Mouse (Mus musculus) spleen, adult 2 months (tissue): Measurements from ENCODE around the gene Nfia. TPM values are rescaled to one million over a fixed set of nuclear protein-coding genes. Genes with fewer than 3 reads are reported as not detected.

Source experiments
- DNase-seq, 2 experiments: peaks; one replicate each; pipeline versions ENCODE4 v3.0.0 to v3.0.0-alpha.2; 2012 to 2021; ENCODE audit warnings: low spot score in 2 of 2, low read depth in 1 of 2
- H3K27ac ChIP-seq: fragments of 200-500 bp; 2 replicates; pipeline ENCODE4 v1.5.1; 2012; ENCODE audit warnings: low read length, inconsistent platforms; ENCODE audit not compliant: insufficient read depth
- H3K27me3 ChIP-seq: fragments of 200-500 bp; 2 replicates; pipeline ENCODE4 v1.6.1; 2012; ENCODE audit warnings: mild to moderate bottlenecking, moderate library complexity, low read length, inconsistent platforms; ENCODE audit not compliant: control insufficient read depth, insufficient read depth
- H3K36me3 ChIP-seq: fragments of 200-500 bp; 2 replicates; pipeline ENCODE4 v1.6.1; 2012; ENCODE audit warnings: mild to moderate bottlenecking, low read length, inconsistent platforms; ENCODE audit not compliant: control insufficient read depth, insufficient read depth
- H3K4me1 ChIP-seq: fragments of 200-500 bp; 2 replicates; pipeline ENCODE4 v1.6.1; 2011; ENCODE audit warnings: inconsistent platforms; ENCODE audit not compliant: control insufficient read depth, insufficient read depth, insufficient read length
- H3K4me3 ChIP-seq: fragments of 200-500 bp; 2 replicates; pipeline ENCODE4 v1.5.1; 2011; ENCODE audit warnings: mild to moderate bottlenecking, inconsistent platforms; ENCODE audit not compliant: insufficient read depth, insufficient read length; ENCODE audit errors: extremely low read depth
- CTCF ChIP-seq: fragments of 200-500 bp; IDR thresholded peaks from 2 replicates; pipeline ENCODE4 v1.5.1; 2011; ENCODE audit warnings: mild to moderate bottlenecking, inconsistent platforms; ENCODE audit not compliant: insufficient read depth, insufficient read length, insufficient replicate concordance; ENCODE audit errors: extremely low read depth
- POLR2A ChIP-seq: fragments of 200-500 bp; IDR thresholded peaks from 2 replicates; pipeline ENCODE4 v1.6.1; 2011; ENCODE audit warnings: low read depth, low read length, inconsistent platforms
- WGBS: fragments of 180-500 bp; shearing (Covaris S2); methylation state at CpG from one replicate; pipeline ENCODE4 v1.1.7; 2018; 5-methylcytosine and 5-hydroxymethylcytosine counted together
- polyA plus RNA-seq: library from polyadenylated mRNA; depleted of rRNA; stranded (reverse); fragments of >200 nt; gene quantifications from 2 replicates; pipeline ENCODE4 v1.2.3, GENCODE M21; 2012

The Nfia gene
- polyA plus RNA-seq, 1 experiment: 10.3 TPM

GRCm38 (mm10) chr4:98098663-98099062 lies 326.1 kb downstream of the Nfia start:
- Histone ChIP-seq H3K4me1 (peaks cover 6% of the 10 kb centered on the region; the same call in 1 of the 2 replicates), H3K36me3 (no peaks in the 10 kb centered on the region), H3K4me3 (no peak overlapping the region), H3K27me3 (no peaks in the 10 kb centered on the region), H3K27ac (no peak overlapping the region)
- TF ChIP-seq POLR2A (no peak), CTCF (no peak)
- 22% methylated on average over 1 of the region's 1 CpGs for WGBS
- DNase-seq: no peak

GRCm38 (mm10) chr4:98099433-98099832 lies 326.9 kb downstream of the Nfia start:
- H3K27me3 ChIP-seq: no peaks in the 10 kb centered on the region
- no peaks in the 10 kb centered on the region for H3K36me3 ChIP-seq
- TF ChIP-seq POLR2A: no peak
- DNase-seq: no peak
- H3K27ac ChIP-seq: no peak overlapping the region
- H3K4me1 ChIP-seq: peaks cover 3% of the 10 kb centered on the region; the same call in 1 of the 2 replicates
- no peak overlapping the region for H3K4me3 ChIP-seq
- 97% methylated on average over 5 of the region's 5 CpGs for WGBS

GRCm38 (mm10) chr4:98101153-98102096 lies 328.9 kb downstream of the Nfia start:
- peaks cover 3% of the 10 kb centered on the region; the same call in 1 of the 2 replicates for H3K4me1 ChIP-seq
- no peak overlapping the region for H3K4me3 ChIP-seq
- H3K27me3 ChIP-seq: no peaks in the 10 kb centered on the region
- no peaks in the 10 kb centered on the region for H3K36me3 ChIP-seq
- no peak overlapping the region for H3K27ac ChIP-seq
- TF ChIP-seq CTCF (no peak), POLR2A (no peak)
- no peak for DNase-seq
- 44% methylated on average over 10 of the region's 10 CpGs for WGBS

- Histone ChIP-seq H3K4me1 (no peaks in the 10 kb centered on the region; the same call in 1 of the 2 replicates), H3K27ac (no peak overlapping the region), H3K36me3 (no peaks in the 10 kb centered on the region), H3K4me3 (no peak overlapping the region), H3K27me3 (no peaks in the 10 kb centered on the region)
- TF ChIP-seq POLR2A (no peak), CTCF (no peak)
- 86% methylated on average over 24 of the region's 24 CpGs for WGBS
- DNase-seq: no peak
Observed at GRCm38 (mm10) chr4:98102625-98103336, 330.2 kb downstream of the Nfia start.

- H3K4me3 ChIP-seq: no peak overlapping the region
- 89% methylated on average over 2 of the region's 2 CpGs for WGBS
- no peaks in the 10 kb centered on the region for H3K36me3 ChIP-seq
- no peak overlapping the region for H3K27ac ChIP-seq
- no peaks in the 10 kb centered on the region; the same call in 1 of the 2 replicates for H3K4me1 ChIP-seq
- H3K27me3 ChIP-seq: no peaks in the 10 kb centered on the region
- TF ChIP-seq POLR2A (no peak), CTCF (no peak)
- DNase-seq: no peak
Observed at GRCm38 (mm10) chr4:98103337-98103666, 330.8 kb downstream of the Nfia start.

- no peak for DNase-seq
- H3K4me1 ChIP-seq: no peaks in the 10 kb centered on the region; the same call in 1 of the 2 replicates
- TF ChIP-seq POLR2A (no peak), CTCF (no peak)
- WGBS: 68% methylated on average over 8 of the region's 8 CpGs
- H3K36me3 ChIP-seq: no peaks in the 10 kb centered on the region
- H3K4me3 ChIP-seq: no peak overlapping the region
- no peak overlapping the region for H3K27ac ChIP-seq
- no peaks in the 10 kb centered on the region for H3K27me3 ChIP-seq
Observed at GRCm38 (mm10) chr4:98104161-98104560, 331.6 kb downstream of the Nfia start.
